Mouse (Mus musculus) liver, adult 2 months (tissue): ENCODE data around the gene Casq1. TPM values are rescaled to one million over a fixed set of nuclear protein-coding genes. Genes with fewer than 3 reads are reported as not detected.

Experiments
- DNase-seq: peaks from one replicate; pipeline ENCODE4 v3.0.0-alpha.2; 2011; ENCODE audit warnings: low read depth, low spot score; ENCODE audit errors: extremely low read depth
- H3K27ac ChIP-seq: fragments of 200-500 bp; replicated peaks from 2 replicates; pipeline ENCODE4 v1.5.1; 2012; ENCODE audit warnings: low read depth, mild to moderate bottlenecking, control low read depth, inconsistent platforms, low read length; ENCODE audit not compliant: insufficient read depth
- H3K27me3 ChIP-seq: fragments of 200-500 bp; 2 replicates; pipeline ENCODE4 v1.6.1; 2012; ENCODE audit warnings: mild to moderate bottlenecking, moderate library complexity, low read length, inconsistent platforms; ENCODE audit not compliant: control insufficient read depth, insufficient read depth
- H3K36me3 ChIP-seq: fragments of 200-500 bp; 2 replicates; pipeline ENCODE4 v1.6.1; 2012; ENCODE audit warnings: low read length, inconsistent platforms; ENCODE audit not compliant: control insufficient read depth, insufficient read depth
- H3K4me1 ChIP-seq: fragments of 200-500 bp; 2 replicates; pipeline ENCODE4 v1.6.1; 2011; ENCODE audit warnings: low read length; ENCODE audit not compliant: control insufficient read depth, insufficient read depth
- H3K4me3 ChIP-seq: fragments of 200-500 bp; 2 replicates; pipeline ENCODE4 v1.5.1; 2011; ENCODE audit warnings: low read depth, mild to moderate bottlenecking, control low read depth, low read length, moderate library complexity; ENCODE audit not compliant: insufficient read depth
- H3K79me2 ChIP-seq: fragments of 200-500 bp; 2 replicates; pipeline ENCODE4 v1.6.1; 2012; ENCODE audit warnings: inconsistent platforms, mild to moderate bottlenecking, low read length, moderate library complexity; ENCODE audit not compliant: control insufficient read depth, insufficient read depth
- H3K9ac ChIP-seq: fragments of 200-500 bp; 2 replicates; pipeline ENCODE4 v1.6.1; 2012; ENCODE audit warnings: low read depth, mild to moderate bottlenecking, control low read depth, inconsistent platforms, low read length
- CTCF ChIP-seq: fragments of 200-500 bp; IDR thresholded peaks from 2 replicates; pipeline ENCODE4 v1.5.1; 2011; ENCODE audit warnings: low read depth, low read length, control low read depth
- POLR2A ChIP-seq: fragments of 200-500 bp; IDR thresholded peaks from 2 replicates; pipeline ENCODE4 v1.6.1; 2011; ENCODE audit warnings: low read length, control low read depth; ENCODE audit not compliant: insufficient read depth; ENCODE audit errors: extremely low read depth
- WGBS: fragments of 180-500 bp; shearing (Covaris S2); methylation state at CpG from one replicate; pipeline ENCODE4 v1.1.7; 2018; 5-methylcytosine and 5-hydroxymethylcytosine counted together
- polyA plus RNA-seq: library from polyadenylated mRNA; depleted of rRNA; stranded (reverse); fragments of >200 nt; gene quantifications from 2 replicates; pipeline ENCODE4 v1.2.3, GENCODE M21; 2012
- total RNA-seq: library from RNA; depleted of rRNA; stranded (reverse); fragments of >200 nt; gene quantifications from 2 replicates; pipeline ENCODE4 v1.2.3, GENCODE M21; 2014

The Casq1 gene
- total and polyA plus RNA-seq, 2 experiments: 0.21 to 0.74 TPM

DNA sequence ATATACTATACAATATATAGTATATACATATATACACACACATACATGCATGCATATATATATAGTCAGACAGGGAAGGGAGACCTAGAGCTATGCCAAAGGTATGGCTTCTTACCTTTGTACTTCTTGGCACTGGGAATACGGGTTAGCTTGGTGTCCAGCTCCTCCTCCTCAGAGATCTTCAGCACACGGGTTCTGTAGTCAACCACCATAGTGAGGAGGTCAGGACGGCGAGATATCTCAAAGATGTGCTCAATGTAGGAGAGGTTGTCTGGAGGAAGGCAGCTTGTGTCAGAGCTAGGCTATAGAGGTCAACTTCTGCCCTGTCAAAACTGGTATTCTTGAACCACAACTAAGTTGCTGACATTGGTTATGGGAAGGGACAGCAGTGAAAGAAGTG lies 20.7 kb downstream of the Casq1 start:
- Histone ChIP-seq H3K27ac (no peak overlapping the region), H3K79me2 (no peaks in the 10 kb centered on the region), H3K9ac (no peak overlapping the region), H3K36me3 (peaks cover 34% of the 10 kb centered on the region), H3K4me3 (no peak overlapping the region), H3K27me3 (no peaks in the 10 kb centered on the region), H3K4me1 (peaks cover 4% of the 10 kb centered on the region; the same call in 1 of the 2 replicates)
- DNase-seq: no peak
- no peak for TF ChIP-seq CTCF
- no peak for TF ChIP-seq POLR2A
- WGBS: 82% methylated on average over 4 of the region's 4 CpGs

DNA sequence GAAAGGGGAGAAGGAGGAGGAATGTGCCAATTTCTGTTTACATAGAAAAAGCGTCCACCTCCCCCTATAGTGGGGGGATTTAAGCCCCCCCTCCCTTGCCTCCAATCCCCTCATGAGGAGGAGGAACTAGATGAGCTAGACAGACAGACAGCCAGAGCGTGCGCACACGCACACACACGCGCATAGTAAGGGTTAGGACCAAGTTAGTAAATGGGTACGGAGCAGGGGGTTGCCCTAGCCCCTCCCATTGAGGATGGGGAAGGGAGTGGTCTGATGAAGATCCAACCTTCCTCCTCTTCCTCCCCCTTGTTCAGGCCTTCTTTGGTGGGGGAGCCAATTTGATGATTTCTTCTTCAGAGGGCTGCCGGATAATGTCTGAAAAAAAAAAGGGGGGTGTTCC lies 21.4 kb downstream of the Casq1 start:
- no peaks in the 10 kb centered on the region for H3K79me2 ChIP-seq
- TF ChIP-seq CTCF: no peak
- TF ChIP-seq POLR2A: no peak
- H3K27me3 ChIP-seq: no peaks in the 10 kb centered on the region
- peaks cover 4% of the 10 kb centered on the region; the same call in 1 of the 2 replicates for H3K4me1 ChIP-seq
- no peak overlapping the region for H3K9ac ChIP-seq
- no peak overlapping the region for H3K4me3 ChIP-seq
- peaks cover 39% of the 10 kb centered on the region for H3K36me3 ChIP-seq
- WGBS: 89% methylated on average over 8 of the region's 8 CpGs
- no peak for DNase-seq
- no peak overlapping the region for H3K27ac ChIP-seq

DNA sequence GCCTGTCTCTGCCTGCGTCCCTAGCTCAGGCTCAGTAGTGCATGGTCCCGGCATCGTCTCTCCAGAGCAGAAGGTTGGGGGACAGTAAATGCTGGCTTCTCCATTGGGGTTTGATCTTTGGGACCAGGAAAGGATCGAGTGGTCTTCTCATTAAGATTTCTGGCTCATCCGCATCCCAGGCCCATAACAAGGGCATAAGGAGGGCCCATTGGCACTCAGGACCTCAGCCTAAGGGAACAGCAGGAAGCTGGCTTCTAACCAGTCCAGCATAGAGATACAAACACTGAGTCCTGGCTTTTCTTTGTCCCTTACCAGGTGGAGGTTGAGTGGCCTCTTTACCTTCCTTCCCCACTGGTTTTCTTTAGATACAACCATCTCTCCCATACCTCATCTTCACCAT lies 21.8 kb downstream of the Casq1 start:
- Histone ChIP-seq H3K79me2 (no peaks in the 10 kb centered on the region), H3K4me3 (no peak overlapping the region), H3K27me3 (no peaks in the 10 kb centered on the region), H3K4me1 (peaks cover 4% of the 10 kb centered on the region; the same call in 1 of the 2 replicates), H3K9ac (no peak overlapping the region), H3K27ac (no peak overlapping the region), H3K36me3 (peaks cover 39% of the 10 kb centered on the region)
- WGBS: 83% methylated on average over 5 of the region's 5 CpGs
- DNase-seq: no peak
- TF ChIP-seq POLR2A (no peak), CTCF (no peak)

DNA sequence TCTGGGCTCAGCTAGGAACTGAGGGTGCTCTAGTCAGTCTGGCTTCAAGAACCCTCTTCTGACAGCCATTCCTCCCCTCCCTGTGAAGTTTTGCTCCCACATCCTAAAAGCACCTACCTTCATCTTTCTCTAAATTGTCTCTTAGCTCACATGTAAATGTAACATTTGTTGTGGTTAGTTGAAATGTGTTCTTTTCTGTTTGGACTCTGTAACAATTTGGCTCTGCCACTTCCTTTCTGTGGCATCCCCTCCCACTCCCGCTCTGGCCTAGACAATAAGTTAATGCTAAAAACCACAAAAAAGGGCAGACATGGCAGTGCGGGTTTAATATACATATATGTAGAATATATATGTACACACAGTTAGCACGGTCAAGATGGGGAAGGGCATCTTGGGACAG lies 22.5 kb downstream of the Casq1 start:
- peaks cover 43% of the 10 kb centered on the region for H3K36me3 ChIP-seq

DNA sequence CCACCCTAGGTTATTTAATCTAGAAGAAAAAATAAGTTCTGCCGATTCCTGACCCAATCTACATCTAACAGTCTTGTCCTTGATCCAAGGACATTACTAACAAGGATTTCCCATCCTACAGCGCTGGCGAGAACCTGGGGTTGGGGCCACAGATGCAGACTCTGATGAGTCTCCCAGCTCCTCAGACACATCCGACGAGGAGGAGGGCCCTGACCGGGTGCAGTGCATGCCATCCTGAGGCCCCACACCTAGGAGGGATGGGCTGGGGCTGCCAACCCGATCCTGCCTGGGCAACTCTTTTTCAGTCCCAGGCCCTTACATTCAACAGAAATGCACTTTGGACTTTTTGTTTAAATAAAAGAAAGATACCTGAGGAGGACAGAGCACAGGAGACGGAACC lies 25.2 kb downstream of the Casq1 start:
- DNase-seq: no peak
- Histone ChIP-seq H3K36me3 (peaks cover 62% of the 10 kb centered on the region), H3K9ac (no peak overlapping the region), H3K27me3 (no peaks in the 10 kb centered on the region), H3K27ac (no peak overlapping the region), H3K4me3 (no peak overlapping the region), H3K4me1 (no peaks in the 10 kb centered on the region), H3K79me2 (no peaks in the 10 kb centered on the region)
- TF ChIP-seq CTCF (no peak), POLR2A (no peak)
- 80% methylated on average over 8 of the region's 8 CpGs for WGBS

More for the DNA sequence above, 22.5 kb downstream of the Casq1 start:
- Histone ChIP-seq H3K27me3 (no peaks in the 10 kb centered on the region), H3K27ac (no peak overlapping the region), H3K9ac (no peak overlapping the region), H3K4me1 (peaks cover 3% of the 10 kb centered on the region; the same call in 1 of the 2 replicates), H3K79me2 (no peaks in the 10 kb centered on the region), H3K4me3 (no peak overlapping the region)
- 86% methylated on average over 3 of the region's 3 CpGs for WGBS
- DNase-seq: no peak
- TF ChIP-seq CTCF (no peak), POLR2A (no peak)

DNA sequence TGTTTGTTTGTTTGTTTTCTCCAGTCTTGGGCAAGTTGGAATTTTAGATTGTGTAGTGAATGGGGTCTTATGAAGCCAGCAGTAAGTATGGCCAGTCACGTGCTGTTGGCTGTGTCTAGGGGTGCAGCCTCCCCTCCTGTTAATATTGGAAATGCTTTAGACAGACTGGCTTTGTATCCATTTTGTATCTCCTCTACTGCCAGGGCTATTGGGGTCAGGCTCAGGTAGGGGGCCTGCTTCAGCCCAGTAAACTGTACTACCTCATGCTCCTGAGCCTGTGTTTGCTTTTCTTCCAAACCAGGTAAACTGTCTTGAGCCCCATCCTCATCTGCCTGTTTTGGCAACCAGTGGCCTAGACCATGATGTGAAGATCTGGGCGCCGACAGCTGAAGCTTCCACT lies 27.5 kb downstream of the Casq1 start:
- H3K27ac ChIP-seq: no peak overlapping the region
- H3K79me2 ChIP-seq: no peaks in the 10 kb centered on the region
- TF ChIP-seq POLR2A: no peak
- H3K9ac ChIP-seq: no peak overlapping the region
- peaks cover 71% of the 10 kb centered on the region for H3K36me3 ChIP-seq
- no peak overlapping the region for H3K4me3 ChIP-seq
- no peaks in the 10 kb centered on the region for H3K4me1 ChIP-seq
- H3K27me3 ChIP-seq: no peaks in the 10 kb centered on the region
- DNase-seq: no peak
- 90% methylated on average over 3 of the region's 3 CpGs for WGBS
